Mouse (Mus musculus) liver, adult 2 months (tissue): ENCODE measurements at regions not wholly inside any gene's neighbourhood (a gene's known extent, or its start where the extent isn't known, plus 50 kb on each side); places are given as distances from the start of the nearest gene placed in this dataset.

Source experiments
- CTCF ChIP-seq: fragments of 200-500 bp; IDR thresholded peaks from 2 replicates; pipeline ENCODE4 v1.5.1; 2011; ENCODE audit warnings: low read depth, low read length, control low read depth
- POLR2A ChIP-seq: fragments of 200-500 bp; IDR thresholded peaks from 2 replicates; pipeline ENCODE4 v1.6.1; 2011; ENCODE audit warnings: low read length, control low read depth; ENCODE audit not compliant: insufficient read depth; ENCODE audit errors: extremely low read depth

GRCm38 (mm10) chr4:127639765-127640164, 281.8 kb upstream of the Gjb5 start:
- TF ChIP-seq CTCF (no peak), POLR2A (no peak)
